Mouse (Mus musculus): Measurements from ENCODE around the gene Wnk3. TPM values are rescaled to one million over a fixed set of nuclear protein-coding genes. Genes with fewer than 3 reads are reported as not detected.

Gene Wnk3
- total and polyA plus RNA-seq, 3 experiments: 0.06 to 0.18 (median 0.10) TPM

- H3K27ac ChIP-seq: no peak overlapping the region
- peak in 1 of 2 experiments; percentile 3 for DNase-seq
- peaks cover 2% of the 10 kb centered on the region for H3K4me1 ChIP-seq (ENCODE audit: control insufficient read depth, insufficient read depth, low read length)
- no peak overlapping the region for H3K9ac ChIP-seq (ENCODE audit: low read depth, low read length)
- no peaks in the 10 kb centered on the region for H3K79me2 ChIP-seq (replicated peaks; ENCODE audit: control insufficient read depth, insufficient read depth, low read length)
- intact Hi-C loops (cut with DNase I): loop anchor here (10.0 kb wide), 1 partner anchor 179 kb away; the partner anchor contains the start of gene Phf8
- 33% methylated on average over 11 of the region's 11 CpGs for WGBS
- no peaks in the 10 kb centered on the region; the same call in 1 of the 2 replicates for H3K36me3 ChIP-seq (ENCODE audit: control insufficient read depth, insufficient read depth, low read length)
- TF ChIP-seq CTCF (IDR thresholded peaks at IDR 0.05) (no peak), EP300 (IDR thresholded peaks at IDR 0.05; ENCODE audit: insufficient read depth, low read depth, low read length) (no peak), POLR2A (IDR thresholded peaks at IDR 0.05; ENCODE audit: insufficient read depth, low read depth, low read length) (no peak)
- no peaks in the 10 kb centered on the region for H3K27me3 ChIP-seq (ENCODE audit: control insufficient read depth, insufficient read depth, low read length)
- H3K4me3 ChIP-seq: no peak overlapping the region
Measured at GRCm38 (mm10) chrX:151345333-151346125, 147.7 kb downstream of the Wnk3 start.

GRCm38 (mm10) chrX:151347278-151347677 lies 149.4 kb downstream of the Wnk3 start:
- DNase-seq: no peak
- Histone ChIP-seq H3K79me2 (replicated peaks; ENCODE audit: control insufficient read depth, insufficient read depth, low read length) (no peaks in the 10 kb centered on the region), H3K4me1 (ENCODE audit: control insufficient read depth, insufficient read depth, low read length) (peaks cover 2% of the 10 kb centered on the region), H3K4me3 (no peak overlapping the region), H3K36me3 (ENCODE audit: control insufficient read depth, insufficient read depth, low read length) (no peaks in the 10 kb centered on the region; the same call in 1 of the 2 replicates), H3K27me3 (ENCODE audit: control insufficient read depth, insufficient read depth, low read length) (no peaks in the 10 kb centered on the region), H3K9ac (ENCODE audit: low read depth, low read length) (no peak overlapping the region), H3K27ac (no peak overlapping the region)
- TF ChIP-seq EP300 (IDR thresholded peaks at IDR 0.05; ENCODE audit: insufficient read depth, low read depth, low read length) (no peak), POLR2A (IDR thresholded peaks at IDR 0.05; ENCODE audit: insufficient read depth, low read depth, low read length) (no peak), CTCF (IDR thresholded peaks at IDR 0.05) (no peak)
- intact Hi-C loops (cut with DNase I): loop anchor here (10.0 kb wide), 1 partner anchor 178 kb away; the partner anchor contains the start of gene Phf8

GRCm38 (mm10) chrX:151349322-151349721 lies 151.4 kb downstream of the Wnk3 start:
- intact Hi-C loops (cut with DNase I): loop anchor here (10.0 kb wide), 1 partner anchor 175 kb away; the partner anchor contains the start of gene Phf8
- no peak overlapping the region for H3K27ac ChIP-seq
- peak in 1 of 2 experiments; percentile 7 for DNase-seq
- no peak overlapping the region for H3K9ac ChIP-seq (ENCODE audit: low read depth, low read length)
- no peaks in the 10 kb centered on the region for H3K27me3 ChIP-seq (ENCODE audit: control insufficient read depth, insufficient read depth, low read length)
- no peaks in the 10 kb centered on the region; the same call in 1 of the 2 replicates for H3K36me3 ChIP-seq (ENCODE audit: control insufficient read depth, insufficient read depth, low read length)
- TF ChIP-seq CTCF (IDR thresholded peaks at IDR 0.05) (no peak), POLR2A (IDR thresholded peaks at IDR 0.05; ENCODE audit: insufficient read depth, low read depth, low read length) (no peak), EP300 (IDR thresholded peaks at IDR 0.05; ENCODE audit: insufficient read depth, low read depth, low read length) (no peak)
- no peak overlapping the region for H3K4me3 ChIP-seq
- WGBS: 77% methylated on average over 5 of the region's 5 CpGs
- peaks cover 2% of the 10 kb centered on the region for H3K4me1 ChIP-seq (ENCODE audit: control insufficient read depth, insufficient read depth, low read length)
- H3K79me2 ChIP-seq (replicated peaks; ENCODE audit: control insufficient read depth, insufficient read depth, low read length): no peaks in the 10 kb centered on the region

Other genes starting within 250 kb of the Wnk3 start
- gene Gnl3l, start 180.8 kb upstream of the Wnk3 start, total RNA-seq (2021): 10 to 100 TPM; 36.8 to 38.9 TPM
- gene Gnl3l, start 180.8 kb upstream of the Wnk3 start, polyA plus RNA-seq (2012; rRNA removed): 10.8 and 17.1 TPM in 2 replicates
- gene Fgd1, start 151.9 kb upstream of the Wnk3 start, total RNA-seq (2021): 10 to 100 TPM in 1 of 2 experiments, 1 to 10 TPM in 1; 8.4 to 10.3 TPM
- gene Fgd1, start 151.9 kb upstream of the Wnk3 start, polyA plus RNA-seq (2012; rRNA removed): 8.9 and 10.1 TPM in 2 replicates
- gene Tsr2, start 101.5 kb upstream of the Wnk3 start, total RNA-seq (2021): 10 to 100 TPM; 12.5 to 12.8 TPM
- 4.9 and 9.3 TPM in 2 replicates for gene Tsr2, start 101.5 kb upstream of the Wnk3 start, polyA plus RNA-seq (2012; rRNA removed)
- 10 to 100 TPM; 12.8 to 14.0 TPM for gene Fam120c, start 146.1 kb downstream of the Wnk3 start, total RNA-seq (2021)
- gene Fam120c, start 146.1 kb downstream of the Wnk3 start, polyA plus RNA-seq (2012; rRNA removed): 3.0 and 5.8 TPM in 2 replicates